Mouse (Mus musculus): ENCODE results near the gene Mmrn2. TPM values are rescaled to one million over a fixed set of nuclear protein-coding genes. Genes with fewer than 3 reads are reported as not detected.
"Not testable (repeated sequence)": the region's sequence is repeated elsewhere in the genome, so short reads cannot be mapped to it uniquely, and the experiment has no call there.

The Mmrn2 gene
- polyA plus RNA-seq, 1 experiment from 2014 or later = 4.2 TPM

GRCm38 (mm10) chr14:34400021-34400420 is 24.8 kb downstream of the Mmrn2 start:
- H3K4me1 ChIP-seq (ENCODE audit: control insufficient read depth, insufficient read depth, low read length) = no peaks in the 10 kb centered on the region
- no peaks in the 10 kb centered on the region for H3K27me3 ChIP-seq (ENCODE audit: control insufficient read depth, insufficient read depth, low read length)
- 97% methylated on average over 3 of the region's 3 CpGs for WGBS
- H3K4me2 ChIP-seq (ENCODE audit: low read length) = no peak overlapping the region
- H3K9ac ChIP-seq (replicated peaks; ENCODE audit: low read length) = no peak overlapping the region
- ATAC-seq (ENCODE audit: low FRiP score, low TSS enrichment) (no peak), DNase-seq (no peak)
- no peak overlapping the region for H3K27ac ChIP-seq (replicated peaks; ENCODE audit: low read depth, low read length)
- peaks cover 20% of the 10 kb centered on the region; the same call in 1 of the 2 replicates for H3K36me3 ChIP-seq (ENCODE audit: control insufficient read depth, insufficient read depth, low read length)
- no peaks in the 10 kb centered on the region for H3K9me3 ChIP-seq (ENCODE audit: control insufficient read depth, low read length)
- H3K4me3 ChIP-seq (replicated peaks; ENCODE audit: low read depth, low read length) = no peak overlapping the region

GRCm38 (mm10) chr14:34401135-34401534 is 25.9 kb downstream of the Mmrn2 start:
- WGBS = 55% methylated on average over 6 of the region's 6 CpGs
- Histone ChIP-seq H3K4me3 (replicated peaks; ENCODE audit: low read depth, low read length) (no peak overlapping the region), H3K9ac (replicated peaks; ENCODE audit: low read length) (no peak overlapping the region), H3K4me1 (ENCODE audit: control insufficient read depth, insufficient read depth, low read length) (no peaks in the 10 kb centered on the region), H3K4me2 (ENCODE audit: low read length) (no peak overlapping the region), H3K9me3 (ENCODE audit: control insufficient read depth, low read length) (no peaks in the 10 kb centered on the region), H3K36me3 (ENCODE audit: control insufficient read depth, insufficient read depth, low read length) (peaks cover 25% of the 10 kb centered on the region; the same call in 1 of the 2 replicates), H3K27me3 (ENCODE audit: control insufficient read depth, insufficient read depth, low read length) (no peaks in the 10 kb centered on the region), H3K27ac (replicated peaks; ENCODE audit: low read depth, low read length) (no peak overlapping the region)
- DNase-seq = peak; percentile 64
- no peak for ATAC-seq (ENCODE audit: low FRiP score, low TSS enrichment)

GRCm38 (mm10) chr14:34402871-34403270 is 27.6 kb downstream of the Mmrn2 start:
- ATAC-seq (ENCODE audit: low FRiP score, low TSS enrichment) = no peak
- WGBS = 90% methylated on average over 8 of the region's 8 CpGs
- no peaks in the 10 kb centered on the region for H3K9me3 ChIP-seq (ENCODE audit: control insufficient read depth, low read length)
- H3K27me3 ChIP-seq (ENCODE audit: control insufficient read depth, insufficient read depth, low read length) = no peaks in the 10 kb centered on the region
- no peak overlapping the region for H3K4me2 ChIP-seq (ENCODE audit: low read length)
- DNase-seq = no peak
- H3K36me3 ChIP-seq (ENCODE audit: control insufficient read depth, insufficient read depth, low read length) = peaks cover 29% of the 10 kb centered on the region; the same call in 1 of the 2 replicates
- H3K4me1 ChIP-seq (ENCODE audit: control insufficient read depth, insufficient read depth, low read length) = no peaks in the 10 kb centered on the region
- no peak overlapping the region for H3K9ac ChIP-seq (replicated peaks; ENCODE audit: low read length)
- no peak overlapping the region for H3K27ac ChIP-seq (replicated peaks; ENCODE audit: low read depth, low read length)
- no peak overlapping the region for H3K4me3 ChIP-seq (replicated peaks; ENCODE audit: low read depth, low read length)

- no peaks in the 10 kb centered on the region for H3K27me3 ChIP-seq (ENCODE audit: control insufficient read depth, insufficient read depth, low read length)
- no peak overlapping the region for H3K9ac ChIP-seq (replicated peaks; ENCODE audit: low read length)
- no peaks in the 10 kb centered on the region for H3K9me3 ChIP-seq (ENCODE audit: control insufficient read depth, low read length)
- ATAC-seq (ENCODE audit: low FRiP score, low TSS enrichment) (no peak), DNase-seq (no peak)
- peaks cover 31% of the 10 kb centered on the region for H3K36me3 ChIP-seq (ENCODE audit: control insufficient read depth, insufficient read depth, low read length)
- WGBS = 97% methylated on average over 7 of the region's 7 CpGs
- no peaks in the 10 kb centered on the region for H3K4me1 ChIP-seq (ENCODE audit: control insufficient read depth, insufficient read depth, low read length)
- H3K4me3 ChIP-seq (replicated peaks; ENCODE audit: low read depth, low read length) = no peak overlapping the region
- no peak overlapping the region for H3K27ac ChIP-seq (replicated peaks; ENCODE audit: low read depth, low read length)
- no peak overlapping the region for H3K4me2 ChIP-seq (ENCODE audit: low read length)
Observed at GRCm38 (mm10) chr14:34403424-34403823, 28.2 kb downstream of the Mmrn2 start.

GRCm38 (mm10) chr14:34410716-34411115 is 35.5 kb downstream of the Mmrn2 start:
- H3K9me3 ChIP-seq (ENCODE audit: control insufficient read depth, low read length) = no peaks in the 10 kb centered on the region
- H3K4me2 ChIP-seq (ENCODE audit: low read length) = no peak overlapping the region
- no peaks in the 10 kb centered on the region for H3K27me3 ChIP-seq (ENCODE audit: control insufficient read depth, insufficient read depth, low read length)
- H3K9ac ChIP-seq (replicated peaks; ENCODE audit: low read length) = no peak overlapping the region
- H3K4me1 ChIP-seq (ENCODE audit: control insufficient read depth, insufficient read depth, low read length) = no peaks in the 10 kb centered on the region
- ATAC-seq (ENCODE audit: low FRiP score, low TSS enrichment) (no peak), DNase-seq (no peak)
- H3K4me3 ChIP-seq (replicated peaks; ENCODE audit: low read depth, low read length) = no peak overlapping the region
- H3K36me3 ChIP-seq (ENCODE audit: control insufficient read depth, insufficient read depth, low read length) = peaks cover 45% of the 10 kb centered on the region
- 98% methylated on average over 6 of the region's 6 CpGs for WGBS
- no peak overlapping the region for H3K27ac ChIP-seq (replicated peaks; ENCODE audit: low read depth, low read length)

GRCm38 (mm10) chr14:34412164-34412896 is 37.1 kb downstream of the Mmrn2 start:
- DNase-seq = no peak
- no peak overlapping the region for H3K4me2 ChIP-seq (ENCODE audit: low read length)
- WGBS = 92% methylated on average over 7 of the region's 7 CpGs

GRCm38 (mm10) chr14:34416946-34417345 is 41.7 kb downstream of the Mmrn2 start:
- not testable (repeated sequence) for H3K4me3 ChIP-seq (replicated peaks; ENCODE audit: low read depth, low read length); H3K27ac ChIP-seq (replicated peaks; ENCODE audit: low read depth, low read length); H3K4me1 ChIP-seq (ENCODE audit: control insufficient read depth, insufficient read depth, low read length); H3K9me3 ChIP-seq (ENCODE audit: control insufficient read depth, low read length); DNase-seq; ATAC-seq (ENCODE audit: low FRiP score, low TSS enrichment); H3K4me2 ChIP-seq (ENCODE audit: low read length); H3K27me3 ChIP-seq (ENCODE audit: control insufficient read depth, insufficient read depth, low read length); H3K9ac ChIP-seq (replicated peaks; ENCODE audit: low read length)
- peaks cover 53% of the 10 kb centered on the region for H3K36me3 ChIP-seq (ENCODE audit: control insufficient read depth, insufficient read depth, low read length)
- WGBS = 96% methylated on average over 4 of the region's 4 CpGs

More at GRCm38 (mm10) chr14:34412164-34412896, 37.1 kb downstream of the Mmrn2 start:
- Histone ChIP-seq H3K4me3 (replicated peaks; ENCODE audit: low read depth, low read length) (no peak overlapping the region), H3K36me3 (ENCODE audit: control insufficient read depth, insufficient read depth, low read length) (peaks cover 44% of the 10 kb centered on the region), H3K9me3 (ENCODE audit: control insufficient read depth, low read length) (no peaks in the 10 kb centered on the region), H3K4me1 (ENCODE audit: control insufficient read depth, insufficient read depth, low read length) (no peaks in the 10 kb centered on the region), H3K9ac (replicated peaks; ENCODE audit: low read length) (no peak overlapping the region), H3K27me3 (ENCODE audit: control insufficient read depth, insufficient read depth, low read length) (no peaks in the 10 kb centered on the region), H3K27ac (replicated peaks; ENCODE audit: low read depth, low read length) (no peak overlapping the region)
- ATAC-seq (ENCODE audit: low FRiP score, low TSS enrichment) = no peak

GRCm38 (mm10) chr14:34417501-34417900 is 42.2 kb downstream of the Mmrn2 start:
- Histone ChIP-seq H3K9ac (replicated peaks; ENCODE audit: low read length) (no peak overlapping the region), H3K4me3 (replicated peaks; ENCODE audit: low read depth, low read length) (no peak overlapping the region), H3K36me3 (ENCODE audit: control insufficient read depth, insufficient read depth, low read length) (peaks cover 54% of the 10 kb centered on the region), H3K27ac (replicated peaks; ENCODE audit: low read depth, low read length) (no peak overlapping the region), H3K9me3 (ENCODE audit: control insufficient read depth, low read length) (no peaks in the 10 kb centered on the region), H3K4me2 (ENCODE audit: low read length) (no peak overlapping the region), H3K4me1 (ENCODE audit: control insufficient read depth, insufficient read depth, low read length) (no peaks in the 10 kb centered on the region), H3K27me3 (ENCODE audit: control insufficient read depth, insufficient read depth, low read length) (no peaks in the 10 kb centered on the region)
- WGBS = 67% methylated on average over 5 of the region's 5 CpGs
- ATAC-seq (ENCODE audit: low FRiP score, low TSS enrichment) = no peak
- no peak for DNase-seq

GRCm38 (mm10) chr14:34421078-34421477 is 45.8 kb downstream of the Mmrn2 start:
- DNase-seq = no peak
- 95% methylated on average over 1 of the region's 1 CpGs for WGBS

More at GRCm38 (mm10) chr14:34421078-34421477, 45.8 kb downstream of the Mmrn2 start:
- Histone ChIP-seq H3K27ac (replicated peaks; ENCODE audit: low read depth, low read length) (no peak overlapping the region), H3K4me1 (ENCODE audit: control insufficient read depth, insufficient read depth, low read length) (no peaks in the 10 kb centered on the region), H3K9ac (replicated peaks; ENCODE audit: low read length) (no peak overlapping the region), H3K4me3 (replicated peaks; ENCODE audit: low read depth, low read length) (no peak overlapping the region), H3K4me2 (ENCODE audit: low read length) (no peak overlapping the region), H3K9me3 (ENCODE audit: control insufficient read depth, low read length) (no peaks in the 10 kb centered on the region), H3K36me3 (ENCODE audit: control insufficient read depth, insufficient read depth, low read length) (peaks cover 47% of the 10 kb centered on the region), H3K27me3 (ENCODE audit: control insufficient read depth, insufficient read depth, low read length) (no peaks in the 10 kb centered on the region)
- ATAC-seq (ENCODE audit: low FRiP score, low TSS enrichment) = no peak
